Comparison of ENCODE assay signal across 7 mouse cellular contexts in genomic region chr8:125756391-125757105, GRCm38 (mm10). TPM values are rescaled to one million over a fixed set of nuclear protein-coding genes. Genes with fewer than 3 reads are reported as not detected.
DNase-seq lines count a peak whose midpoint lies in the region; ATAC-seq lines count a peak whose summit lies in the region.

No protein-coding gene starts in this region.

- 45% methylated on average over 9 of the region's 9 CpGs for WGBS in neural tube, embryonic 13.5 days
- WGBS in embryonic facial prominence, embryonic 11.5 days: 43% methylated on average over 9 of the region's 9 CpGs
- WGBS in stomach, embryonic 16.5 days: 42% methylated on average over 9 of the region's 9 CpGs

- intact Hi-C loops in heart, postnatal 36 days (cut with DNase I): no loop called here

- DNase-seq in neural tube, embryonic 10.5 days (ENCODE audit: extremely low spot score, low spot score): no peak
- no peak for DNase-seq in embryonic facial prominence, embryonic 11.5 days (ENCODE audit: low spot score)
- peak; percentile 6 to 23 for DNase-seq in heart, postnatal 36 days
- DNase-seq in urinary bladder, postnatal 4 days (ENCODE audit: low spot score in 2 of 2): no peak
- no peak for DNase-seq in kidney, adult 18-20 months

- no peaks in the 10 kb centered on the region for H3K27me3 ChIP-seq in neural tube, embryonic 13.5 days
- H3K27me3 ChIP-seq in embryonic facial prominence, embryonic 11.5 days (ENCODE audit: control insufficient read depth, insufficient read depth, low read length): no peaks in the 10 kb centered on the region
- no peaks in the 10 kb centered on the region for H3K27me3 ChIP-seq in stomach, embryonic 16.5 days (ENCODE audit: control insufficient read depth, insufficient read depth, low read length)

- H3K4me3 ChIP-seq in neural tube, embryonic 13.5 days: no peak overlapping the region
- no peak overlapping the region for H3K4me3 ChIP-seq in embryonic facial prominence, embryonic 11.5 days (ENCODE audit: low read depth, low read length)
- H3K4me3 ChIP-seq in stomach, embryonic 16.5 days (replicated peaks; ENCODE audit: low read length): no peak overlapping the region

- no peak overlapping the region; the same call in 1 of the 2 replicates for H3K27ac ChIP-seq in neural tube, embryonic 13.5 days (replicated peaks)
- H3K27ac ChIP-seq in embryonic facial prominence, embryonic 11.5 days (replicated peaks; ENCODE audit: low read depth, low read length): no peak overlapping the region
- H3K27ac ChIP-seq in stomach, embryonic 16.5 days (ENCODE audit: low read length): no peak overlapping the region

- ATAC-seq in neural tube, embryonic 13.5 days (ENCODE audit: low read depth): peak; percentile 67
- ATAC-seq in embryonic facial prominence, embryonic 11.5 days (replicated peaks; ENCODE audit: insufficient number of reproducible peaks, low FRiP score, low TSS enrichment, low read depth): 0 out of 2 replicates have a peak, but pooled peaks have one; percentile 45
- peak; percentile 45; the same call in 1 of the 2 replicates for ATAC-seq in stomach, embryonic 16.5 days (ENCODE audit: insufficient read depth, low FRiP score)

- no peak overlapping the region for H3K9ac ChIP-seq in neural tube, embryonic 13.5 days
- H3K9ac ChIP-seq in embryonic facial prominence, embryonic 11.5 days (replicated peaks; ENCODE audit: low read length): no peak overlapping the region; the same call in 1 of the 2 replicates
- H3K9ac ChIP-seq in stomach, embryonic 16.5 days (ENCODE audit: low read length): peak overlapping the region; percentile 15; the same call in 1 of the 2 replicates

- H3K4me1 ChIP-seq in neural tube, embryonic 13.5 days (replicated peaks): peaks cover 10% of the 10 kb centered on the region
- H3K4me1 ChIP-seq in embryonic facial prominence, embryonic 11.5 days (ENCODE audit: control insufficient read depth, insufficient read depth, low read length): no peaks in the 10 kb centered on the region
- no peaks in the 10 kb centered on the region for H3K4me1 ChIP-seq in stomach, embryonic 16.5 days (ENCODE audit: control insufficient read depth, insufficient read depth, low read length)

- H3K9me3 ChIP-seq in neural tube, embryonic 13.5 days: no peaks in the 10 kb centered on the region
- H3K9me3 ChIP-seq in embryonic facial prominence, embryonic 11.5 days (replicated peaks; ENCODE audit: control insufficient read depth, low read length): no peaks in the 10 kb centered on the region
- no peaks in the 10 kb centered on the region for H3K9me3 ChIP-seq in stomach, embryonic 16.5 days (replicated peaks; ENCODE audit: control insufficient read depth, low read length)

- no peak overlapping the region for H3K4me2 ChIP-seq in neural tube, embryonic 13.5 days
- H3K4me2 ChIP-seq in embryonic facial prominence, embryonic 11.5 days (ENCODE audit: low read depth, low read length): no peak overlapping the region
- H3K4me2 ChIP-seq in stomach, embryonic 16.5 days (ENCODE audit: low read depth, low read length): no peak overlapping the region

- H3K36me3 ChIP-seq in neural tube, embryonic 13.5 days: peaks cover 20% of the 10 kb centered on the region; the same call in 1 of the 2 replicates
- no peaks in the 10 kb centered on the region for H3K36me3 ChIP-seq in embryonic facial prominence, embryonic 11.5 days (replicated peaks; ENCODE audit: control insufficient read depth, insufficient read depth, low read depth, low read length)
- no peaks in the 10 kb centered on the region for H3K36me3 ChIP-seq in stomach, embryonic 16.5 days (ENCODE audit: control insufficient read depth, insufficient read depth, low read length)

RNA-seq across cellular contexts. Expression of gene Ntpcr, which starts 26.8 kb away (rescaled TPM):
- 24.7 and 32.9 TPM in 2 replicates for polyA plus RNA-seq in neural tube, embryonic 13.5 days (2015; fragmentation: Nextera tagmentation; extraction: Ambion mirVana)
- polyA plus RNA-seq in embryonic facial prominence, embryonic 11.5 days (2014; fragmentation: Nextera tagmentation; extraction: Ambion mirVana): 23.8 and 24.0 TPM in 2 replicates
- total RNA-seq in heart, postnatal 36 days (2021): 10 to 100 TPM; 16.8 to 19.3 TPM
- polyA plus RNA-seq in stomach, embryonic 16.5 days (2015; fragmentation: Nextera tagmentation; extraction: Ambion mirVana): 31.0 and 31.3 TPM in 2 replicates

Comparison
In these comparisons a context has a peak if more than half of its experiments do, and no peak if none do; other contexts are left out.
1. DNase-seq: peak in heart, postnatal 36 days (2 of 2); none in neural tube, embryonic 10.5 days (single experiment), embryonic facial prominence, embryonic 11.5 days (single experiment), urinary bladder, postnatal 4 days (0 of 2) and kidney, adult 18-20 months (single experiment).
2. Peak in every context shown above with its lines, with median percentiles within 50 percentile points of each other: ATAC-seq.